Mouse (Mus musculus) midbrain, embryonic 14.5 days (tissue): ENCODE results near the gene Dusp8. TPM values are rescaled to one million over a fixed set of nuclear protein-coding genes. Genes with fewer than 3 reads are reported as not detected.

Source experiments
- ATAC-seq: fragments of 200-750 bp; cut with Nextera tagmentation; 2 replicates; pipeline ENCODE4 v1.8.0; 2017; ENCODE audit warnings: moderate number of reproducible peaks, moderate library complexity; ENCODE audit not compliant: low FRiP score, low TSS enrichment
- DNase-seq: peaks from one replicate; pipeline ENCODE4 v3.0.0-alpha.2; 2015
- H3K27ac ChIP-seq: fragments of 300-500 bp; sonication (generic); replicated peaks from 2 replicates; pipeline ENCODE4 v1.5.1; 2014; ENCODE audit warnings: mild to moderate bottlenecking, low read depth, low read length, moderate library complexity
- H3K27me3 ChIP-seq: fragments of 300-500 bp; sonication (generic); 2 replicates; pipeline ENCODE4 v1.6.1; 2014; ENCODE audit warnings: low read length, control low read depth, mixed read lengths; ENCODE audit not compliant: control insufficient read depth, insufficient read depth
- H3K36me3 ChIP-seq: fragments of 300-500 bp; sonication (generic); 2 replicates; pipeline ENCODE4 v1.6.1; 2014; ENCODE audit warnings: low read length, control low read depth; ENCODE audit not compliant: control insufficient read depth, insufficient read depth
- H3K4me1 ChIP-seq: fragments of 300-500 bp; sonication (generic); 2 replicates; pipeline ENCODE4 v1.6.1; 2014; ENCODE audit warnings: mild to moderate bottlenecking, antibody characterized with exemption, low read length, control low read depth; ENCODE audit not compliant: control insufficient read depth, insufficient read depth
- H3K4me2 ChIP-seq: fragments of 300-500 bp; sonication (generic); 2 replicates; pipeline ENCODE4 v1.6.1; 2014; ENCODE audit warnings: mild to moderate bottlenecking, low read length, moderate library complexity
- H3K4me3 ChIP-seq: fragments of 300-500 bp; sonication (generic); replicated peaks from 2 replicates; pipeline ENCODE4 v1.5.1; 2014; ENCODE audit warnings: low read depth, low read length
- H3K9ac ChIP-seq: fragments of 300-500 bp; sonication (generic); replicated peaks from 2 replicates; pipeline ENCODE4 v1.6.1; 2014; ENCODE audit warnings: mild to moderate bottlenecking, low read length, moderate library complexity
- H3K9me3 ChIP-seq: fragments of 300-500 bp; sonication (generic); 2 replicates; pipeline ENCODE4 v1.6.1; 2016; ENCODE audit warnings: low read length, control low read depth, mixed read lengths; ENCODE audit not compliant: control insufficient read depth
- WGBS: fragments of 180-500 bp; shearing (Covaris S2); extraction: QIAGEN DNeasy Blood & Tissue Kit; methylation state at CpG from one replicate; pipeline ENCODE4 v1.1.7; 2014; 5-methylcytosine and 5-hydroxymethylcytosine counted together
- polyA plus RNA-seq: library from polyadenylated mRNA; unstranded; fragments of >200 nt; fragmentation: Nextera tagmentation; extraction: Ambion mirVana; gene quantifications from 2 replicates; pipeline ENCODE4 v1.2.1, GENCODE M21; 2014

The Dusp8 gene
- polyA plus RNA-seq, 1 experiment from 2014 or later, result 112 TPM

DNA sequence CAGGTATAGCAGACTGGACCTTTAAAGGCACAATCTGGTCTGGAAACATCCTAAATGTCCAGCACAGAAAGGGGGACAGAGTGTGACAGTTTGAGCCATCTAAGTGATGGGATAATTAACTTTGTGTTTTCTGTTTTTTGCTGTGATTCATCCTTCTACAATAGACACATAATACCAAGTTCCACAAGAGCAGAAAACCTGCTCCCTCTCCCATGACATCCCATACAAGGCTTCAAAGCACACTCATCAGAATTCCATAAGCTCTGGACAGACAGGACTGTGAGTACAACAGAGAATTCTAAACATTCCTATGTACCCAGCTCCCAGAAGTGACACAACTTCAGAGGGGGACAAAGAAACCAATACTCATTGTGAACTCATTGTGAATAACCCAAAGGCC lies 45.1 kb downstream of the Dusp8 start:
- no peak overlapping the region for H3K4me3 ChIP-seq
- no peak overlapping the region for H3K27ac ChIP-seq
- H3K36me3 ChIP-seq, result 0 out of 2 replicates have a peak, but pooled peaks cover 3% of the 10 kb centered on the region
- H3K4me1 ChIP-seq, result no peaks in the 10 kb centered on the region
- H3K9me3 ChIP-seq, result no peaks in the 10 kb centered on the region
- H3K4me2 ChIP-seq, result no peak overlapping the region
- H3K27me3 ChIP-seq, result no peaks in the 10 kb centered on the region
- no peak for ATAC-seq
- DNase-seq, result no peak
- H3K9ac ChIP-seq, result no peak overlapping the region

DNA sequence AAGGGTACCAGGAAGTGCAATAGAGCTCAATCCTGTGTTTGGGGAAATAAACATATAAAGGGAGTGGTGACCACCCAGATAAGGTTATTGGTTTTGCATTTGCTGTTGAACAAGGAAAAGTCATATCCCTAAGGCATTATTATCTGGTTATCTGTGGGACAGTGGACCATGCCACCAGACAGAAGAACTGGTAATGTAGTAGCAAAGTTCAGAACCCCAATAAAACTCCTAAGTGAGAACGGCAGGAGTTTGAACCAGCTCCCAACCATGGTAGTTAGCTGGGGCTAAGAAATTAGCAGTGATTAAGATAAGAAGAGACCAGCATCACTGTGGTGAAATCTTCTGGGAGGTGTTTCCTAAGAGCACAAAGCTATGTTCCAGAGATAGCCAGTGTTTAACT lies 49.7 kb downstream of the Dusp8 start:
- no peaks in the 10 kb centered on the region for H3K27me3 ChIP-seq
- H3K9ac ChIP-seq, result no peak overlapping the region
- no peaks in the 10 kb centered on the region for H3K4me1 ChIP-seq
- no peaks in the 10 kb centered on the region for H3K9me3 ChIP-seq
- H3K4me3 ChIP-seq, result no peak overlapping the region
- WGBS, result 92% methylated on average over 1 of the region's 1 CpGs
- no peak overlapping the region for H3K27ac ChIP-seq
- DNase-seq (no peak), ATAC-seq (no peak)
- H3K36me3 ChIP-seq, result no peaks in the 10 kb centered on the region
- H3K4me2 ChIP-seq, result no peak overlapping the region

DNA sequence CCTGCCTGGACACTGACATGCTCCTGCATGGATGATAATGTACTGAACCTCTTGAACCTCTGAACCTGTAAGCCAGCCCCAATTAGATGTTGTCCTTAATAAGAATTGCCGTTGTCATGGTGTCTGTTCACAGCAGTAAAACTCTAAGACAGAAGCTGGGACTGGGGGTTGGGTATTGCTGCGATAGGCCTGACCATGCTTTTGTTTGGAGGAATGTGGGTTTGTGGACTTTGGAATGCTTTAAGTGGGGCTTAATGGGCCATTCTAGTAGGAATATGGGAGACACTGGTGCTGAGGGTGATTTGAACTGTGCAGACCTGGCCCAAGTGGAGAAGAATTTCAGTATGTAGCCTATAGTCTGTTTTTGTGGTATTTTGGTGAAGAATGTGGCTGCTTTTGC lies 50.3 kb downstream of the Dusp8 start:
- WGBS, result 26% methylated on average over 2 of the region's 2 CpGs
- no peaks in the 10 kb centered on the region for H3K4me1 ChIP-seq
- no peaks in the 10 kb centered on the region for H3K9me3 ChIP-seq
- no peak overlapping the region for H3K9ac ChIP-seq
- no peak overlapping the region for H3K4me2 ChIP-seq
- H3K27me3 ChIP-seq, result no peaks in the 10 kb centered on the region
- DNase-seq (no peak), ATAC-seq (no peak)
- no peak overlapping the region for H3K27ac ChIP-seq
- no peaks in the 10 kb centered on the region for H3K36me3 ChIP-seq
- no peak overlapping the region for H3K4me3 ChIP-seq

DNA sequence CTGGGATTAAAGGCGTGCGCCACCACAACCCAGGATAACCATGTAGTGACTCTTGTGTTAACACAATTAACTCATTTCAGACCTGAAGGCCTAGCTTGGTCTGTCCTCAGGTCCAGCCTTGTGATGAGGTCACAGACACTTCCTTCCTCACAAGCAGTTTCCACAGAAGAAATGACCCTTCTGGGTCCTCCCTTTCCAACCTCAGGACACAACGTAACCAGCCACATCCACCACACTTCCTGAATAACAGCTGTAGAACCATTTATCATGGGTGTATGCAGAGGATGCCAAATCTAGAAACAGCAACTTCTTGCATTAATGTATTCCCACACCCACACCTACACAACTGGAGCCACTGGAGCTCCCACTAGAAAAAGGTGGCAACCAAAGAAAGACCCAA lies 54.9 kb downstream of the Dusp8 start:
- Histone ChIP-seq H3K4me1 (no peaks in the 10 kb centered on the region), H3K27ac (no peak overlapping the region), H3K4me3 (no peak overlapping the region), H3K4me2 (no peak overlapping the region), H3K9ac (no peak overlapping the region), H3K9me3 (no peaks in the 10 kb centered on the region), H3K36me3 (no peaks in the 10 kb centered on the region), H3K27me3 (no peaks in the 10 kb centered on the region)
- 94% methylated on average over 3 of the region's 3 CpGs for WGBS
- DNase-seq (no peak), ATAC-seq (no peak)

DNA sequence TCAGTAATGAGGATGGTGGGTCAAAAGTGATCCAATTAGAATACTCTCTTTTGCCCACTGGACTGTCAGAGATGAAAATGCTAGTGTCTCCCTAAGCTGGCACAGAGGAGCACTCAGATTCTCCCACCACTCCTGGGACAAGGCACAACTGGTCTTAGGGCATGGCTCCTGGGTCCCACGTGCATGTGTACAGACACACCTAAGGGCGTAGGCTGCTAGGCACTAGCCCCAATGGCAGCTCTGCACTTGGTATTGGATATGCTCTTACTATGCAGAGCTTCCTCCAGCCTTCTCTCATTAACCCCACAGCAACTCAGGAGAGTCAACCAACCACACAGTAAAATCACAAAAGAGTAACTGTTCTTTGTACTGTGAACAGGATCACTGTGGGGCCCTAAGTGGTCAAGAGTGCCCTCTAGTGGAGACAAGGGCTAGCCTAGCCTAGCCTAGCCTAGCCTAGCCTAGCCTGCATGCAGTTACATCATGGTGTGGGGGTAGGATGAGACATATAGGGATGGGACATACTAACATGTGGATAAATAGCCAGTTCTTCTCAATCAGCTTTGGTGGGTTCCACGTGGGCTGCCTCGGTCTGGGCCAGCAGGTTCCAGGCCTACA lies 58.0 kb downstream of the Dusp8 start:
- no peaks in the 10 kb centered on the region for H3K4me1 ChIP-seq
- H3K4me3 ChIP-seq, result no peak overlapping the region
- ATAC-seq (no peak), DNase-seq (peak; percentile 73)
- no peak overlapping the region for H3K27ac ChIP-seq
- H3K9me3 ChIP-seq, result no peaks in the 10 kb centered on the region
- H3K9ac ChIP-seq, result no peak overlapping the region
- H3K4me2 ChIP-seq, result no peak overlapping the region
- 76% methylated on average over 4 of the region's 4 CpGs for WGBS
- no peaks in the 10 kb centered on the region for H3K27me3 ChIP-seq
- no peaks in the 10 kb centered on the region for H3K36me3 ChIP-seq

DNA sequence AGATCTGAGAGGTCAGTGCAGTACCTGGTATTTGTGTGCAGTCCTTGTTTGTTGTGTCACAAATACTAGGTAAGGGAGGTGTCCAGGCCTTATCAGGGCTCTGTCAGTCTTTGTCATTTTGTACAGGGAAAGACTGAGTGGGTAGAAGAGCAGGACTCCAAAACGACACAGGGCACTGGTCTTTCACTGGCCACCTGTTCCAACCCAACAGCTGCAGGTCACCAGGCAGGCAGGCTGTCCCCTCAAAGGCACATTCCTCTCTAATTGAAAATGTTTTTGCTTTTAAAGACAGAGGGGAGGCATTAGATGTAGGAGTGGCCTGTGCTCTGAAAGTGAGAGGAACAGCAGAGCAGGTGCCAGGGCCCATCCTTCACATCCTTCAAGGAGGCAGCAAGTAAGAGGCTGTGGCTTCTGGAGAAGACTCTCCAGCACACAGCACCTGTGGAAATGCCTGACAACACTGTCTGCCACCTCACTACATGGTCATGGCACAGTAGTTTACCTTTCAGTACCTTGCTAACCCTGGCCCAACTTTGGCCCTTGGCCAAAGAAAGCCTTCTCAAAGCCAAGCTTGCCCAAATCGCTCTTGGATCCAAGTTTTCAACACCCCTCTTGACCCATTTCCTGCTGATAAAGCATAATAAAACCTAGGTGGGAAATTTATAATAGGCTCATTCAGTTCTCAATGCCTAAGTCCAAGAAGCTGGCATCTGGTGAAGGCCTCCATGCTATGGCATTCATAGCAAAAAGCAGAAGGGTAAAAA lies 60.4 kb downstream of the Dusp8 start:
- H3K9ac ChIP-seq, result no peak overlapping the region
- no peaks in the 10 kb centered on the region for H3K9me3 ChIP-seq
- no peaks in the 10 kb centered on the region for H3K36me3 ChIP-seq
- no peak overlapping the region for H3K4me3 ChIP-seq
- no peak for ATAC-seq
- no peak for DNase-seq
- 85% methylated on average over 2 of the region's 2 CpGs for WGBS
- no peak overlapping the region for H3K27ac ChIP-seq
- H3K4me1 ChIP-seq, result no peaks in the 10 kb centered on the region
- H3K4me2 ChIP-seq, result no peak overlapping the region
- no peaks in the 10 kb centered on the region for H3K27me3 ChIP-seq

DNA sequence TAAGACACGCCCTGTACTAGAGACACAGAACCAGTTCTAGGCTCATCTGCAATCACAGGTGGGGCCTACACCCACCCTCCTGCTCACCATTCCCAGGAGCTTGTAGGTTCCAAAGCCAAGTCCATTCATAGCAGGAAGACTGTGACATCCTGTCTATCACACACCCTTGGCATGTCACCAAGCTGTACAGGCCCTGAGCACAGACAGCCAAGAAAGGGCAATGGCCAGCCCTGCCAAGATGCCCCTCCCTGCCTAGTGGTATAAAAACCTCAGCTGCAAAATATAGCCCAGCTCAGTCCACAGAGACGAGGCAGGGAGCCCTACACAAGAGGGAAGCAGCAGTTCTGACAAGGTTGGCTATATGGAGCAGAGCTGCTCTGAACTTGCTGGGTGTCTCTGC lies 61.4 kb downstream of the Dusp8 start:
- no peak overlapping the region for H3K4me3 ChIP-seq
- H3K9ac ChIP-seq, result no peak overlapping the region
- H3K27ac ChIP-seq, result no peak overlapping the region
- H3K4me1 ChIP-seq, result no peaks in the 10 kb centered on the region
- no peaks in the 10 kb centered on the region for H3K9me3 ChIP-seq
- ATAC-seq, result no peak
- H3K27me3 ChIP-seq, result no peaks in the 10 kb centered on the region
- WGBS, result 94% methylated on average over 2 of the region's 2 CpGs
- no peak overlapping the region for H3K4me2 ChIP-seq
- DNase-seq, result no peak
- no peaks in the 10 kb centered on the region for H3K36me3 ChIP-seq

DNA sequence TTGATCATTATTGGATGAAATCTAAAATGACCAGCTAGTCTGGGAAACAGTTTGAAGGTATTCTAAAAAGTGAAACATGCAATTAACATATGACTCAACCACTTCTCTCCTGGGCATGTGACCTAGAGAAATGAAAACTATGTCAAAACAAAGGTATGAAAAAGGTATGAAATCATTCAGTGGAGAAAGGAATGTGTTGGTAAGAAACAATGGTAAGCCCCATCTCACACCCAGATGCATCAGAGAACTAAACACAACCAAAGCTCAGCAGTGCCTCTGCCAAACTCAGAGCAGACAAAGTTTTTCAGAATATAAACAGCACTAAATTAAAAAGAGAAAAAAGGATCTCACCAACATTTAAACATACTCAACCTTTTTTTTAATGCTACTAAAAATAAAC lies 65.6 kb downstream of the Dusp8 start:
- Histone ChIP-seq H3K4me3 (no peak overlapping the region), H3K27ac (no peak overlapping the region), H3K9ac (no peak overlapping the region), H3K9me3 (no peaks in the 10 kb centered on the region), H3K36me3 (no peaks in the 10 kb centered on the region), H3K27me3 (no peaks in the 10 kb centered on the region), H3K4me2 (no peak overlapping the region), H3K4me1 (no peaks in the 10 kb centered on the region)
- no peak for ATAC-seq
- no peak for DNase-seq
